Comparison of ENCODE assay signal across 8 mouse cellular contexts in the genomic region with DNA sequence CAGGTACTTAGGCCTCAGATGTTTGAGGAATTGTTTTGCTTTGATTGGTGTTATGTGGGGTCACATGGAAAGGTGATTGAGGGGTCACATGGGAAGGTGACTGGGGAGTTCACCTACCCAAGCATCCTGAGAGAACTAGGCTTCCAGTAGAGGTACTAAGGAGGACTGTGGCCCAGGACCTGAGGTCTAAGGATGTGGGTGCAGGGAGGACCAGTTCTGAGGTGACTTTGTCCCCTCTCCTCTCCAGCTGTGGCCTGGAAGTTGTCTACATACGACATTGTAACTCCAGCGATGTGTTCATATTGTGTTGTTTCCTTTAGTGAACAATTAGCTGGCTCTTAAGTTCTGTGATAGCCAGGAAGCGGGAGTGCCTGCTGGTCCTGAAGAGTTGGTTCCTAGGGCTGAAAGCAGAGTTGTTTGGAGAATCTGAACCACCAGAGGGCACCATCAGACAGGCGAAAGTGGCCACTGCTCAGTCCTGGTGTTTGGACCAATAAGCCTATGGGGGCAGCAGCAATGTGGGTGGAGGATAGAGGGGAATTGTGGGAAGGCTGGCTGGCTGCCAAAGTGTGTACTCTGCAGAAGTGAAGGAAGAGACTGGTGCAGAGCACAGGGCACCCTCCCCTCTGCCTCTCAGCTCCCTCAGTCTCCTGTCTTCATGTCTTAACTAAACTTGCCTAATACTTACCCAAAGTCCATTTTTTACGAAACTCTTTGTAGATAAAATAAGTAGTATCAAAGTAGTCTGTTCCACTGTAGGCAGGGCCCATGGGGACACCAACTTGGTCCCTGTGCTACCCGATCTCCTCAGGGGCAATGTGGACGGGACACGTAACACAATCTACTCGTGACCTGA. TPM values are rescaled to one million over a fixed set of nuclear protein-coding genes. Genes with fewer than 3 reads are reported as not detected.
DNase-seq lines count a peak whose midpoint lies in the region; ATAC-seq and TF ChIP-seq lines count a peak whose summit lies in the region.

No protein-coding gene starts in this region.

- WGBS in intestine, embryonic 14.5 days = 56% methylated on average over 9 of the region's 9 CpGs

- no peak overlapping the region for H3K4me3 ChIP-seq in cortical plate, adult 2 months (ENCODE audit: insufficient read depth, low read length)
- H3K4me3 ChIP-seq in intestine, embryonic 14.5 days (ENCODE audit: low read depth, low read length) = no peak overlapping the region

- no peak overlapping the region for H3K9ac ChIP-seq in intestine, embryonic 14.5 days (ENCODE audit: low read length)

- H3K4me2 ChIP-seq in intestine, embryonic 14.5 days (ENCODE audit: low read length) = no peak overlapping the region

- peak; percentile 95 for TF ChIP-seq CTCF in cortical plate, adult 2 months (IDR thresholded peaks at IDR 0.05; ENCODE audit: extremely low read depth, insufficient read depth, low read length)

- peak; percentile 86 for ATAC-seq in intestine, embryonic 14.5 days (replicated peaks; ENCODE audit: low FRiP score, low TSS enrichment, low read depth)
- peak; percentile 82 for ATAC-seq in megakaryocyte-erythroid progenitor cell, adult 5-6 weeks (replicated peaks; ENCODE audit: low FRiP score, low TSS enrichment, poor library complexity, severe bottlenecking)

- no peaks in the 10 kb centered on the region for H3K36me3 ChIP-seq in intestine, embryonic 14.5 days (ENCODE audit: control insufficient read depth, insufficient read depth, low read length)

- peaks cover 3% of the 10 kb centered on the region; the same call in 1 of the 2 replicates for H3K4me1 ChIP-seq in cortical plate, adult 2 months (ENCODE audit: control insufficient read depth, insufficient read depth, low read length)
- H3K4me1 ChIP-seq in intestine, embryonic 14.5 days (replicated peaks; ENCODE audit: control insufficient read depth, insufficient read depth, low read length) = 0 out of 2 replicates have a peak, but pooled peaks cover 2% of the 10 kb centered on the region

- no peaks in the 10 kb centered on the region for H3K9me3 ChIP-seq in intestine, embryonic 14.5 days (ENCODE audit: control insufficient read depth, low read length)

- intact Hi-C loops in left cerebral cortex, postnatal 10 days (cut with DNase I) = loop anchor here (2.0 to 5.0 kb wide), 2 partner anchors 126 to 202 kb away; a partner anchor contains a TSS

- no peaks in the 10 kb centered on the region for H3K27me3 ChIP-seq in intestine, embryonic 14.5 days (replicated peaks; ENCODE audit: control insufficient read depth, insufficient read depth, low read length)

- TF ChIP-seq POLR2A in cortical plate, adult 2 months (IDR thresholded peaks at IDR 0.05; ENCODE audit: extremely low read depth, insufficient read depth, low read length) = no peak

- H3K27ac ChIP-seq in cortical plate, adult 2 months (ENCODE audit: insufficient read depth, low read length) = no peak overlapping the region
- no peak overlapping the region for H3K27ac ChIP-seq in intestine, embryonic 14.5 days (ENCODE audit: low read depth)

- peak; percentile 91 for DNase-seq in ZHBTc4 (ENCODE audit: low read depth, low spot score)
- peak; percentile 87 for DNase-seq in gastrocnemius, postnatal 25 days
- DNase-seq in intestine, embryonic 14.5 days (ENCODE audit: low spot score) = peak; percentile 93
- DNase-seq in left cerebral cortex, postnatal 10 days (ENCODE audit: extremely low spot score in 1 of 2, low spot score in 2 of 2) = peak; percentile 90 to 96
- peak; percentile 86 for DNase-seq in right cerebral cortex, postnatal 25 days
- peak; percentile 79 to 91 for DNase-seq in urinary bladder, postnatal 36 days (ENCODE audit: low spot score in 2 of 2)

RNA-seq across cellular contexts. Expression of a gene that starts 11.3 kb away (rescaled TPM):
- polyA plus RNA-seq in cortical plate, adult 2 months (2012; rRNA removed) = 0.08 and 0.17 TPM in 2 replicates
- not detected for total RNA-seq in gastrocnemius, postnatal 25 days (2021)
- polyA plus RNA-seq in intestine, embryonic 14.5 days (2014; fragmentation: Nextera tagmentation; extraction: Ambion mirVana) = not detected in 2 replicates
- total RNA-seq in left cerebral cortex, postnatal 10 days (2021) = under 1 TPM in 1 of 2 experiments, not detected in 1; 0.34 TPM
- total RNA-seq in megakaryocyte-erythroid progenitor cell, adult 5-6 weeks (2014; fragmentation: Nextera tagmentation) = not detected in 2 replicates
- not detected in 2 replicates for total RNA-seq in megakaryocyte-erythroid progenitor cell, adult 5-6 weeks (2017)

RNA-seq across cellular contexts. Expression of a gene that starts 56.7 kb away (rescaled TPM):
- polyA plus RNA-seq in cortical plate, adult 2 months (2012; rRNA removed) = 101 and 106 TPM in 2 replicates
- total RNA-seq in gastrocnemius, postnatal 25 days (2021) = 10 to 100 TPM; 66.3 to 67.5 TPM
- 28.0 and 28.7 TPM in 2 replicates for polyA plus RNA-seq in intestine, embryonic 14.5 days (2014; fragmentation: Nextera tagmentation; extraction: Ambion mirVana)
- 100 to 1,000 TPM; 125 to 126 TPM for total RNA-seq in left cerebral cortex, postnatal 10 days (2021)
- not detected in 2 replicates for total RNA-seq in megakaryocyte-erythroid progenitor cell, adult 5-6 weeks (2014; fragmentation: Nextera tagmentation)
- total RNA-seq in megakaryocyte-erythroid progenitor cell, adult 5-6 weeks (2017) = 1.3 TPM in 1 of 2 replicates, not detected in the other

Comparison
In these comparisons a context has a peak if more than half of its experiments do, and no peak if none do; other contexts are left out.
1. RNA of a gene that starts 56.7 kb away (total RNA-seq): 125 to 126 TPM in left cerebral cortex, postnatal 10 days and 66.3 to 67.5 TPM in gastrocnemius, postnatal 25 days; 1.3 TPM in megakaryocyte-erythroid progenitor cell, adult 5-6 weeks; every median in the first group is over 10 times any median in the second.
2. Peak in every context shown above with its lines, with median percentiles within 50 percentile points of each other: DNase-seq.